Mouse (Mus musculus) kidney, postnatal 10 days (tissue): ENCODE data around the gene Odam.

Source experiments
- DNase-seq: peaks from one replicate; pipeline ENCODE4 v3.0.0; 2021; ENCODE audit warnings: mixed read lengths

The Odam gene

GRCm38 (mm10) chr5:87884729-87885128 is at the start of gene Odam:
Gene Odam, plus strand, starts transcription at chr5:87885029.
- no peak for DNase-seq

- DNase-seq = no peak
These were observed 29.6 kb upstream of the Odam start for GRCm38 (mm10) chr5:87855136-87855716.

- peak; percentile 6 for DNase-seq
These were observed 14.7 kb upstream of the Odam start for GRCm38 (mm10) chr5:87870084-87870483.

GRCm38 (mm10) chr5:87871423-87871822 is 13.4 kb upstream of the Odam start:
- DNase-seq = peak; percentile 15

- DNase-seq = no peak
These were observed 40.5 kb downstream of the Odam start, which contains the start of gene Csn3 for GRCm38 (mm10) chr5:87925372-87925771. Gene Csn3, plus strand, starts transcription at chr5:87925579.

GRCm38 (mm10) chr5:87931603-87932002 is 46.8 kb downstream of the Odam start:
- no peak for DNase-seq

GRCm38 (mm10) chr5:87940752-87941151 is 55.9 kb downstream of the Odam start:
- DNase-seq = no peak

- DNase-seq = no peak
These were observed 57.7 kb downstream of the Odam start for GRCm38 (mm10) chr5:87942515-87942914.
